Mouse (Mus musculus): ENCODE measurements around the gene Eml6.

DNA sequence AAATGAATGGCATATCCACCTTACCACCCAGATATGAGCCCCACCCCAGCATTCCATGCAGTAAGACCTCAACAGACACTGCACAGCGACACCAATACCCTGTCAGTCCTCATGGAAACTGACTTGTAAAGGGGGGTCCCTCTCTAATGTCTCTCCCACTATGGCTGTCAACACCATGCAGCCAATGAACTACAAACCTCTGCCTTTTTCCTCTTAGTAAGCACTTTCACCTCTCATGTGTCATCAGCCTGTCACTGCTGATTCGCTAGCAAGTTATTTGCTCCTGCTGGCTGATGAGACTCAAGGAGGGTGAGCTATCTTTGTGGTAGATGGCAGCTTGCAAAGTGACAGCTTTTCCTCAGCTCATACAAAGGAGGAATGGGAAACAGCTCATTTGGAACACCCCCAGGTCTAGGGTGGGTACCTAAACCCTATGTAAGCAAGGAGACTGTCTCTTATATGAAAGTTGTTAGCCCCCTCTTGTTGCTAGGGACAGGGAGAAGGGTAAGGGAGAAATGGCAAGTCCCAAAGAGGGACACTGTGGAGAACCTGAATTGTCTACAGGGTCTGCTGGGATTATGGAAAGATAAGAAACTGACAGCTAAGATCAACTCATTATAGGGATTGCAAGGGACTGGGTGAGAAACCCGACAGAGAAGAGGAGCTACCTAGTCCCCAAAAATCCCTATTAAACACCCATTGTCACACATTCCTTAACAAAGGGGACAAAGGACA, 255.0 kb downstream of the Eml6 start:
- no peak for TF ChIP-seq CTCF (IDR thresholded peaks at IDR 0.05; ENCODE audit: low read depth, low read length)
- no peak for TF ChIP-seq POLR2A (IDR thresholded peaks at IDR 0.05; ENCODE audit: insufficient read depth, low read length)

Measured in ES-Bruce4 (cell line).